Mouse (Mus musculus): ENCODE measurements around the gene Col9a2. TPM values are rescaled to one million over a fixed set of nuclear protein-coding genes. Genes with fewer than 3 reads are reported as not detected.

The Col9a2 gene
- polyA plus RNA-seq, 2 experiments = 83.8 to 256 TPM

DNA sequence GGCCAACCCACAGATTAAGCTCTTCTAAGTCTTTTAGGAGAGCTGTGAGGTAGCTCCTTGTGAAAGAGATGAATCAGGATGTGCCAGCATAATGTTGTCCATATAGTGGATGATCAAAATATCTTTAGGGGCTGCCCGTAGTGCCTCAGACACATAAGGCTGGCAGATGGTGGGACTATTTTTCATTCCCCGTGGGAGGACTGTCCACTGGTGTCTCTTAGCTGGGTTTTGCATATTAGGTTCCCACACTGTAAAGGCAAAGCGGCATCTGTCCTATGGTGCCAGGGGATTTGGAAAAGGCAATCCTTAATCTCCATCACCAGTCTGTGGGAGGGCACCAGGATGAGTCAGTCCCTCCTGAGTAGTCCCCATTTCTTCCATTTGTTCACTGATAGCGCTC is 64.1 kb downstream of the Col9a2 start:
- Histone ChIP-seq H3K4me2 (replicated peaks; ENCODE audit: low read depth, low read length, severe bottlenecking) (no peak overlapping the region), H3K9ac (ENCODE audit: low read depth, low read length, severe bottlenecking) (no peak overlapping the region), H3K9me3 (ENCODE audit: control insufficient read depth, low read length) (no peaks in the 10 kb centered on the region), H3K36me3 (ENCODE audit: control insufficient read depth, insufficient read depth, low read length) (no peaks in the 10 kb centered on the region), H3K4me1 (ENCODE audit: control insufficient read depth, insufficient read depth, low read length) (no peaks in the 10 kb centered on the region), H3K4me3 (replicated peaks; ENCODE audit: low read length) (no peak overlapping the region), H3K27ac (replicated peaks; ENCODE audit: low read depth, low read length) (no peak overlapping the region), H3K27me3 (ENCODE audit: control insufficient read depth, insufficient read depth, low read length) (no peaks in the 10 kb centered on the region)
- no peak for ATAC-seq (ENCODE audit: low FRiP score, low read depth)
- 87% methylated on average over 4 of the region's 4 CpGs for WGBS
- no peak for TF ChIP-seq POLR2A (IDR thresholded peaks at IDR 0.05; ENCODE audit: borderline replicate concordance, extremely low read depth, insufficient read depth, insufficient read length)
- DNase-seq (ENCODE audit: low spot score) = no peak

Other genes starting within 250 kb of the Col9a2 start
- gene Nfyc, start 207.8 kb upstream of the Col9a2 start, polyA plus RNA-seq (2012; rRNA removed) = 170 and 245 TPM in 2 replicates
- gene Nfyc, start 207.8 kb upstream of the Col9a2 start, polyA plus RNA-seq (2014; fragmentation: Nextera tagmentation; extraction: Ambion mirVana) = 108 and 112 TPM in 2 replicates
- 0.75 and 0.77 TPM in 2 replicates for gene Rims3, start 184.6 kb upstream of the Col9a2 start, polyA plus RNA-seq (2012; rRNA removed)
- gene Rims3, start 184.6 kb upstream of the Col9a2 start, polyA plus RNA-seq (2014; fragmentation: Nextera tagmentation; extraction: Ambion mirVana) = 0.55 and 0.57 TPM in 2 replicates
- 19.5 and 25.4 TPM in 2 replicates for gene Exo5, start 114.4 kb upstream of the Col9a2 start, polyA plus RNA-seq (2012; rRNA removed)
- gene Exo5, start 114.4 kb upstream of the Col9a2 start, polyA plus RNA-seq (2014; fragmentation: Nextera tagmentation; extraction: Ambion mirVana) = 24.8 and 25.2 TPM in 2 replicates
- 5.5 and 6.0 TPM in 2 replicates for gene Zfp69, start 87.7 kb upstream of the Col9a2 start, polyA plus RNA-seq (2012; rRNA removed)
- gene Zfp69, start 87.7 kb upstream of the Col9a2 start, polyA plus RNA-seq (2014; fragmentation: Nextera tagmentation; extraction: Ambion mirVana) = 7.5 and 8.7 TPM in 2 replicates
- 19.8 and 21.7 TPM in 2 replicates for gene Smap2, start 22.1 kb upstream of the Col9a2 start, polyA plus RNA-seq (2012; rRNA removed)
- 17.3 and 19.7 TPM in 2 replicates for gene Smap2, start 22.1 kb upstream of the Col9a2 start, polyA plus RNA-seq (2014; fragmentation: Nextera tagmentation; extraction: Ambion mirVana)
- gene Zmpste24, start 58.9 kb downstream of the Col9a2 start, polyA plus RNA-seq (2012; rRNA removed) = 19.0 TPM in 2 replicates
- 19.0 and 22.6 TPM in 2 replicates for gene Zmpste24, start 58.9 kb downstream of the Col9a2 start, polyA plus RNA-seq (2014; fragmentation: Nextera tagmentation; extraction: Ambion mirVana)
- gene Tmco2, start 69.8 kb downstream of the Col9a2 start, polyA plus RNA-seq (2012; rRNA removed) = not detected in 2 replicates
- gene Tmco2, start 69.8 kb downstream of the Col9a2 start, polyA plus RNA-seq (2014; fragmentation: Nextera tagmentation; extraction: Ambion mirVana) = not detected in 2 replicates
- gene Rlf, start 175.7 kb downstream of the Col9a2 start, polyA plus RNA-seq (2012; rRNA removed) = 14.6 and 17.7 TPM in 2 replicates
- gene Rlf, start 175.7 kb downstream of the Col9a2 start, polyA plus RNA-seq (2014; fragmentation: Nextera tagmentation; extraction: Ambion mirVana) = 19.5 and 21.5 TPM in 2 replicates